Mouse (Mus musculus) midbrain, embryonic 12.5 days (tissue): ENCODE data around the gene Ttc14. TPM values are rescaled to one million over a fixed set of nuclear protein-coding genes. Genes with fewer than 3 reads are reported as not detected.

Experiments
- ATAC-seq: fragments of 200-750 bp; cut with Nextera tagmentation; 2 replicates; pipeline ENCODE4 v1.8.0; 2017; ENCODE audit warnings: low read depth, moderate TSS enrichment, moderate library complexity; ENCODE audit not compliant: low FRiP score
- H3K27ac ChIP-seq: fragments of 300-500 bp; sonication (generic); replicated peaks from 2 replicates; pipeline ENCODE4 v1.5.1; 2016; ENCODE audit warnings: mild to moderate bottlenecking
- H3K27me3 ChIP-seq: fragments of 300-500 bp; sonication (generic); 2 replicates; pipeline ENCODE4 v1.6.1; 2016; ENCODE audit warnings: mild to moderate bottlenecking
- H3K36me3 ChIP-seq: fragments of 300-500 bp; sonication (generic); 2 replicates; pipeline ENCODE4 v1.6.1; 2016
- H3K4me1 ChIP-seq: fragments of 300-500 bp; sonication (generic); 2 replicates; pipeline ENCODE4 v1.6.1; 2016
- H3K4me2 ChIP-seq: fragments of 300-500 bp; sonication (generic); replicated peaks from 2 replicates; pipeline ENCODE4 v1.6.1; 2016; ENCODE audit warnings: mild to moderate bottlenecking, moderate library complexity
- H3K4me3 ChIP-seq: fragments of 300-500 bp; sonication (generic); 2 replicates; pipeline ENCODE4 v1.5.1; 2016; ENCODE audit warnings: mild to moderate bottlenecking
- H3K9ac ChIP-seq: fragments of 300-500 bp; sonication (generic); replicated peaks from 2 replicates; pipeline ENCODE4 v1.6.1; 2016; ENCODE audit warnings: mild to moderate bottlenecking, moderate library complexity
- H3K9me3 ChIP-seq: fragments of 300-500 bp; sonication (generic); 2 replicates; pipeline ENCODE4 v1.6.1; 2016; ENCODE audit warnings: mild to moderate bottlenecking
- WGBS: fragments of 180-500 bp; shearing (Covaris S2); methylation state at CpG from one replicate; pipeline ENCODE4 v1.1.7; 2016; 5-methylcytosine and 5-hydroxymethylcytosine counted together
- polyA plus RNA-seq: library from polyadenylated mRNA; unstranded; fragments of >200 nt; fragmentation: Nextera tagmentation; extraction: Ambion mirVana; gene quantifications from 2 replicates; pipeline ENCODE4 v1.2.1, GENCODE M21; 2016

Ttc14 gene
- polyA plus RNA-seq, result 74.0 and 83.2 TPM in 2 replicates

GRCm38 (mm10) chr3:33799617-33800512 is at the start of gene Ttc14:
Gene Ttc14, plus strand, starts transcription at chr3:33799832.
- Histone ChIP-seq H3K4me1 (peaks cover 8% of the 10 kb centered on the region), H3K4me3 (peak within 1 kb of the TSS; percentile 76), H3K36me3 (peaks cover 6% of the 10 kb centered on the region), H3K9me3 (no peaks in the 10 kb centered on the region), H3K27ac (peak within 1 kb of the TSS; percentile 99), H3K9ac (peak within 1 kb of the TSS; percentile 88), H3K4me2 (peak within 1 kb of the TSS; percentile 70), H3K27me3 (no peaks in the 10 kb centered on the region)
- WGBS, result under 1% methylated on average over 89 of the region's 90 CpGs
- ATAC-seq, result peak; percentile 99

- no peak overlapping the region for H3K4me3 ChIP-seq
- ATAC-seq, result no peak
- H3K9me3 ChIP-seq, result no peaks in the 10 kb centered on the region
- no peak overlapping the region for H3K27ac ChIP-seq
- H3K27me3 ChIP-seq, result peaks cover 4% of the 10 kb centered on the region; the same call in 1 of the 2 replicates
- H3K4me1 ChIP-seq, result no peaks in the 10 kb centered on the region
- H3K36me3 ChIP-seq, result no peaks in the 10 kb centered on the region
- H3K4me2 ChIP-seq, result no peak overlapping the region
- no peak overlapping the region for H3K9ac ChIP-seq
These were observed 8.7 kb upstream of the Ttc14 start for GRCm38 (mm10) chr3:33790975-33791374.

- Histone ChIP-seq H3K4me2 (peak overlapping the region; percentile 70), H3K4me1 (peaks cover 8% of the 10 kb centered on the region), H3K36me3 (peaks cover 11% of the 10 kb centered on the region), H3K9ac (peak overlapping the region; percentile 88), H3K27ac (peak overlapping the region; percentile 99), H3K9me3 (no peaks in the 10 kb centered on the region), H3K4me3 (peak overlapping the region; percentile 76), H3K27me3 (no peaks in the 10 kb centered on the region)
- peak; percentile 16 for ATAC-seq
- WGBS, result under 1% methylated on average over 16 of the region's 16 CpGs
These were observed 835 bp downstream of the Ttc14 start for GRCm38 (mm10) chr3:33800513-33800820.

GRCm38 (mm10) chr3:33807151-33807550 is 7.5 kb downstream of the Ttc14 start:
- Histone ChIP-seq H3K36me3 (peaks cover 52% of the 10 kb centered on the region), H3K4me1 (no peaks in the 10 kb centered on the region), H3K27me3 (no peaks in the 10 kb centered on the region), H3K9me3 (no peaks in the 10 kb centered on the region), H3K4me2 (no peak overlapping the region), H3K4me3 (no peak overlapping the region), H3K9ac (no peak overlapping the region), H3K27ac (no peak overlapping the region)
- no peak for ATAC-seq
- 88% methylated on average over 1 of the region's 1 CpGs for WGBS

- no peaks in the 10 kb centered on the region for H3K9me3 ChIP-seq
- H3K4me1 ChIP-seq, result no peaks in the 10 kb centered on the region
- H3K4me3 ChIP-seq, result no peak overlapping the region
- no peak overlapping the region for H3K27ac ChIP-seq
- no peak overlapping the region for H3K9ac ChIP-seq
- peak; percentile 68; the same call in 1 of the 2 replicates for ATAC-seq
- 51% methylated on average over 9 of the region's 9 CpGs for WGBS
- no peaks in the 10 kb centered on the region for H3K27me3 ChIP-seq
- no peak overlapping the region for H3K4me2 ChIP-seq
- no peaks in the 10 kb centered on the region for H3K36me3 ChIP-seq
These were observed 24.7 kb downstream of the Ttc14 start for GRCm38 (mm10) chr3:33824135-33824946.

- H3K27ac ChIP-seq, result no peak overlapping the region
- no peak for ATAC-seq
- no peaks in the 10 kb centered on the region for H3K36me3 ChIP-seq
- H3K27me3 ChIP-seq, result no peaks in the 10 kb centered on the region
- WGBS, result 88% methylated on average over 10 of the region's 10 CpGs
- H3K4me1 ChIP-seq, result no peaks in the 10 kb centered on the region
- H3K9me3 ChIP-seq, result no peaks in the 10 kb centered on the region
- H3K4me3 ChIP-seq, result no peak overlapping the region
- no peak overlapping the region for H3K9ac ChIP-seq
- no peak overlapping the region for H3K4me2 ChIP-seq
These were observed 32.7 kb downstream of the Ttc14 start for GRCm38 (mm10) chr3:33832351-33832750.

GRCm38 (mm10) chr3:33836576-33836975 is 36.9 kb downstream of the Ttc14 start:
- no peak overlapping the region for H3K4me3 ChIP-seq
- H3K9me3 ChIP-seq, result no peaks in the 10 kb centered on the region
- no peak overlapping the region for H3K4me2 ChIP-seq
- no peaks in the 10 kb centered on the region for H3K36me3 ChIP-seq
- ATAC-seq, result no peak
- H3K4me1 ChIP-seq, result no peaks in the 10 kb centered on the region
- no peak overlapping the region for H3K9ac ChIP-seq
- no peaks in the 10 kb centered on the region for H3K27me3 ChIP-seq
- no peak overlapping the region for H3K27ac ChIP-seq
- 96% methylated on average over 13 of the region's 13 CpGs for WGBS

- Histone ChIP-seq H3K27ac (no peak overlapping the region), H3K4me1 (peaks cover 4% of the 10 kb centered on the region), H3K9me3 (no peaks in the 10 kb centered on the region), H3K9ac (no peak overlapping the region), H3K27me3 (no peaks in the 10 kb centered on the region), H3K4me3 (no peak overlapping the region), H3K4me2 (no peak overlapping the region), H3K36me3 (no peaks in the 10 kb centered on the region)
- no peak for ATAC-seq
- 72% methylated on average over 10 of the region's 10 CpGs for WGBS
These were observed 39.2 kb downstream of the Ttc14 start for GRCm38 (mm10) chr3:33838877-33839276.

GRCm38 (mm10) chr3:33843801-33844632 is 44.4 kb downstream of the Ttc14 start, which contains the start of gene Ccdc39:
Gene Ccdc39, minus strand, starts transcription at chr3:33844310.
- peak; percentile 92 for ATAC-seq
- peak within 1 kb of the TSS; percentile 89 for H3K4me2 ChIP-seq
- peak within 1 kb of the TSS; percentile 65 for H3K9ac ChIP-seq
- WGBS, result 5% methylated on average over 26 of the region's 26 CpGs
- H3K27me3 ChIP-seq, result no peaks in the 10 kb centered on the region
- H3K9me3 ChIP-seq, result no peaks in the 10 kb centered on the region
- peak within 1 kb of the TSS; percentile 81 for H3K27ac ChIP-seq
- H3K4me3 ChIP-seq, result peak within 1 kb of the TSS; percentile 64
- H3K36me3 ChIP-seq, result no peaks in the 10 kb centered on the region
- peaks cover 5% of the 10 kb centered on the region for H3K4me1 ChIP-seq

GRCm38 (mm10) chr3:33846639-33847038 is 47.0 kb downstream of the Ttc14 start:
- 83% methylated on average over 6 of the region's 6 CpGs for WGBS

GRCm38 (mm10) chr3:33850856-33851255 is 51.2 kb downstream of the Ttc14 start:
- Histone ChIP-seq H3K4me1 (no peaks in the 10 kb centered on the region), H3K27ac (no peak overlapping the region), H3K27me3 (no peaks in the 10 kb centered on the region), H3K36me3 (no peaks in the 10 kb centered on the region), H3K9me3 (no peaks in the 10 kb centered on the region), H3K9ac (no peak overlapping the region), H3K4me3 (no peak overlapping the region), H3K4me2 (no peak overlapping the region)
- ATAC-seq, result no peak
- WGBS, result 94% methylated on average over 4 of the region's 4 CpGs

More at GRCm38 (mm10) chr3:33846639-33847038, 47.0 kb downstream of the Ttc14 start:
- H3K4me3 ChIP-seq, result no peak overlapping the region
- no peaks in the 10 kb centered on the region for H3K9me3 ChIP-seq
- no peak overlapping the region for H3K9ac ChIP-seq
- no peaks in the 10 kb centered on the region for H3K36me3 ChIP-seq
- H3K27me3 ChIP-seq, result no peaks in the 10 kb centered on the region
- peaks cover 5% of the 10 kb centered on the region for H3K4me1 ChIP-seq
- ATAC-seq, result no peak
- no peak overlapping the region for H3K4me2 ChIP-seq
- no peak overlapping the region for H3K27ac ChIP-seq
